Mouse (Mus musculus) embryonic facial prominence, embryonic 10.5 days (tissue): Measurements from ENCODE around the gene Tnfrsf4. TPM values are rescaled to one million over a fixed set of nuclear protein-coding genes. Genes with fewer than 3 reads are reported as not detected.
A peak's percentile ranks its signal among the peaks of the same experiment; 100 is the strongest.

Experiments
- DNase-seq: peaks from one replicate; pipeline ENCODE4 v3.0.0-alpha.2; 2017; ENCODE audit warnings: low spot score
- H3K27ac ChIP-seq: fragments of 300-500 bp; sonication (generic); replicated peaks from 2 replicates; pipeline ENCODE4 v1.5.1; 2016; ENCODE audit warnings: mild to moderate bottlenecking
- H3K27me3 ChIP-seq: fragments of 300-500 bp; sonication (generic); replicated peaks from 2 replicates; pipeline ENCODE4 v1.6.1; 2016; ENCODE audit warnings: low read depth, mild to moderate bottlenecking; ENCODE audit not compliant: poor library complexity, severe bottlenecking
- H3K36me3 ChIP-seq: fragments of 300-500 bp; sonication (generic); replicated peaks from 2 replicates; pipeline ENCODE4 v1.6.1; 2016; ENCODE audit warnings: mild to moderate bottlenecking, moderate library complexity
- H3K4me1 ChIP-seq: fragments of 300-500 bp; sonication (generic); 2 replicates; pipeline ENCODE4 v1.6.1; 2016
- H3K4me3 ChIP-seq: fragments of 300-500 bp; sonication (generic); 2 replicates; pipeline ENCODE4 v1.5.1; 2016; ENCODE audit warnings: mild to moderate bottlenecking, moderate library complexity
- H3K9me3 ChIP-seq: fragments of 300-500 bp; sonication (generic); 2 replicates; pipeline ENCODE4 v1.6.1; 2016; ENCODE audit warnings: mild to moderate bottlenecking
- WGBS: fragments of 180-500 bp; shearing (Covaris S2); methylation state at CpG from one replicate; pipeline ENCODE4 v1.1.7; 2016; 5-methylcytosine and 5-hydroxymethylcytosine counted together
- polyA plus RNA-seq: library from polyadenylated mRNA; unstranded; fragments of >200 nt; fragmentation: Nextera tagmentation; extraction: Ambion mirVana; gene quantifications from 2 replicates; pipeline ENCODE4 v1.2.1, GENCODE M21; 2016

The Tnfrsf4 gene
- polyA plus RNA-seq, 1 experiment from 2014 or later: 1.4 TPM

GRCm38 (mm10) chr4:155993606-155994005, 20.0 kb upstream of the Tnfrsf4 start:
- Histone ChIP-seq H3K4me3 (peak overlapping the region; percentile 87), H3K9me3 (no peaks in the 10 kb centered on the region), H3K27me3 (no peaks in the 10 kb centered on the region), H3K36me3 (peaks cover 54% of the 10 kb centered on the region), H3K4me1 (peaks cover 24% of the 10 kb centered on the region), H3K27ac (peak overlapping the region; percentile 97)
- whole genome bisulfite sequencing: 5% methylated on average over 15 of the region's 15 CpGs
- DNase-seq: no peak

GRCm38 (mm10) chr4:156004109-156004508, 9.5 kb upstream of the Tnfrsf4 start:
- Histone ChIP-seq H3K36me3 (peaks cover 97% of the 10 kb centered on the region), H3K4me3 (no peak overlapping the region), H3K27ac (no peak overlapping the region), H3K9me3 (no peaks in the 10 kb centered on the region), H3K27me3 (no peaks in the 10 kb centered on the region), H3K4me1 (no peaks in the 10 kb centered on the region)
- no peak for DNase-seq
- 92% methylated on average over 3 of the region's 3 CpGs for WGBS

- 93% methylated on average over 4 of the region's 4 CpGs for WGBS
- no peak overlapping the region for H3K27ac ChIP-seq
- DNase-seq: no peak
- H3K4me3 ChIP-seq: no peak overlapping the region
- no peaks in the 10 kb centered on the region for H3K27me3 ChIP-seq
- H3K4me1 ChIP-seq: no peaks in the 10 kb centered on the region
- no peaks in the 10 kb centered on the region for H3K9me3 ChIP-seq
- peaks cover 97% of the 10 kb centered on the region for H3K36me3 ChIP-seq
Observed at GRCm38 (mm10) chr4:156008369-156008768, 5.3 kb upstream of the Tnfrsf4 start.

GRCm38 (mm10) chr4:156014436-156014835, 793 bp downstream of the Tnfrsf4 start:
- Histone ChIP-seq H3K9me3 (no peaks in the 10 kb centered on the region), H3K4me3 (no peak overlapping the region), H3K27ac (no peak overlapping the region), H3K4me1 (no peaks in the 10 kb centered on the region), H3K27me3 (no peaks in the 10 kb centered on the region), H3K36me3 (peaks cover 74% of the 10 kb centered on the region)
- WGBS: 80% methylated on average over 2 of the region's 2 CpGs
- DNase-seq: no peak

- WGBS: 92% methylated on average over 12 of the region's 12 CpGs
- H3K27ac ChIP-seq: no peak overlapping the region
- no peaks in the 10 kb centered on the region for H3K9me3 ChIP-seq
- H3K27me3 ChIP-seq: no peaks in the 10 kb centered on the region
- H3K4me3 ChIP-seq: no peak overlapping the region
- H3K4me1 ChIP-seq: no peaks in the 10 kb centered on the region
- DNase-seq: no peak
- peaks cover 40% of the 10 kb centered on the region for H3K36me3 ChIP-seq
Observed at GRCm38 (mm10) chr4:156019771-156020170, 6.1 kb downstream of the Tnfrsf4 start.

GRCm38 (mm10) chr4:156021381-156021780, 7.7 kb downstream of the Tnfrsf4 start:
- Histone ChIP-seq H3K4me3 (no peak overlapping the region), H3K4me1 (no peaks in the 10 kb centered on the region), H3K27ac (no peak overlapping the region), H3K9me3 (no peaks in the 10 kb centered on the region), H3K36me3 (peaks cover 31% of the 10 kb centered on the region), H3K27me3 (no peaks in the 10 kb centered on the region)
- DNase-seq: no peak
- 80% methylated on average over 3 of the region's 3 CpGs for WGBS

GRCm38 (mm10) chr4:156021942-156022419, 8.3 kb downstream of the Tnfrsf4 start:
- H3K36me3 ChIP-seq: peaks cover 34% of the 10 kb centered on the region
- WGBS: 82% methylated on average over 9 of the region's 9 CpGs
- no peaks in the 10 kb centered on the region for H3K9me3 ChIP-seq
- DNase-seq: no peak
- H3K4me1 ChIP-seq: no peaks in the 10 kb centered on the region
- no peak overlapping the region for H3K4me3 ChIP-seq
- no peaks in the 10 kb centered on the region for H3K27me3 ChIP-seq
- H3K27ac ChIP-seq: no peak overlapping the region

- Histone ChIP-seq H3K4me1 (no peaks in the 10 kb centered on the region), H3K36me3 (peaks cover 46% of the 10 kb centered on the region), H3K27ac (no peak overlapping the region), H3K9me3 (no peaks in the 10 kb centered on the region), H3K27me3 (no peaks in the 10 kb centered on the region), H3K4me3 (no peak overlapping the region)
- WGBS: 86% methylated on average over 9 of the region's 9 CpGs
- no peak for DNase-seq
Observed at GRCm38 (mm10) chr4:156023520-156023919, 9.9 kb downstream of the Tnfrsf4 start.

GRCm38 (mm10) chr4:156024184-156024583, 10.5 kb downstream of the Tnfrsf4 start:
- H3K36me3 ChIP-seq: peaks cover 51% of the 10 kb centered on the region
- H3K27ac ChIP-seq: no peak overlapping the region
- H3K27me3 ChIP-seq: no peaks in the 10 kb centered on the region
- H3K4me3 ChIP-seq: no peak overlapping the region
- no peak for DNase-seq
- H3K4me1 ChIP-seq: no peaks in the 10 kb centered on the region
- WGBS: 95% methylated on average over 7 of the region's 7 CpGs
- H3K9me3 ChIP-seq: no peaks in the 10 kb centered on the region

- Histone ChIP-seq H3K27me3 (no peaks in the 10 kb centered on the region), H3K27ac (no peak within 1 kb of the TSS), H3K4me3 (no peak within 1 kb of the TSS), H3K4me1 (peaks cover 9% of the 10 kb centered on the region), H3K36me3 (peaks cover 51% of the 10 kb centered on the region), H3K9me3 (no peaks in the 10 kb centered on the region)
- DNase-seq: no peak
- WGBS: 70% methylated on average over 4 of the region's 4 CpGs
Observed at GRCm38 (mm10) chr4:156026013-156026412, 12.4 kb downstream of the Tnfrsf4 start, which contains the start of gene Tnfrsf18. Gene Tnfrsf18 (plus strand): TSS chr4:156026164.

- H3K4me1 ChIP-seq: peaks cover 33% of the 10 kb centered on the region
- no peak for DNase-seq
- H3K27ac ChIP-seq: no peak overlapping the region
- no peaks in the 10 kb centered on the region; the same call in 1 of the 2 replicates for H3K27me3 ChIP-seq
- H3K4me3 ChIP-seq: no peak overlapping the region
- H3K9me3 ChIP-seq: no peaks in the 10 kb centered on the region
- H3K36me3 ChIP-seq: peaks cover 45% of the 10 kb centered on the region
- WGBS: 92% methylated on average over 7 of the region's 7 CpGs
Observed at GRCm38 (mm10) chr4:156028580-156028979, 14.9 kb downstream of the Tnfrsf4 start.

- peaks cover 20% of the 10 kb centered on the region for H3K27me3 ChIP-seq
- WGBS: 72% methylated on average over 9 of the region's 9 CpGs
- peak overlapping the region; percentile 92 for H3K27ac ChIP-seq
Observed at GRCm38 (mm10) chr4:156030651-156031118, 17.0 kb downstream of the Tnfrsf4 start.

GRCm38 (mm10) chr4:156031255-156031592, 17.6 kb downstream of the Tnfrsf4 start:
- WGBS: 10% methylated on average over 7 of the region's 7 CpGs
- Histone ChIP-seq H3K27me3 (peaks cover 25% of the 10 kb centered on the region), H3K4me1 (peaks cover 49% of the 10 kb centered on the region), H3K4me3 (peak overlapping the region; percentile 65), H3K27ac (peak overlapping the region; percentile 92), H3K9me3 (no peaks in the 10 kb centered on the region), H3K36me3 (peaks cover 37% of the 10 kb centered on the region)
- DNase-seq: no peak

More at GRCm38 (mm10) chr4:156030651-156031118, 17.0 kb downstream of the Tnfrsf4 start:
- Histone ChIP-seq H3K36me3 (peaks cover 42% of the 10 kb centered on the region), H3K4me3 (peak overlapping the region; percentile 65), H3K4me1 (peaks cover 48% of the 10 kb centered on the region), H3K9me3 (no peaks in the 10 kb centered on the region)
- no peak for DNase-seq
